Mouse (Mus musculus) urinary bladder, adult 18-20 months (tissue): Measurements from ENCODE around the gene Ocrl.
A peak's percentile ranks its signal among the peaks of the same experiment; 100 is the strongest.

Source experiments
- DNase-seq, 2 experiments: peaks; one replicate each; pipeline ENCODE4 v3.0.0; 2022; ENCODE audit warnings: low spot score in 2 of 2, mixed read lengths in 2 of 2

The Ocrl gene

GRCm38 (mm10) chrX:47912306-47912792 is at the start of gene Ocrl:
Ocrl (plus strand) TSS chrX:47912387.
- peak; percentile 49 to 63 for DNase-seq

- no peak for DNase-seq
Observed at GRCm38 (mm10) chrX:47880052-47880451, 32.1 kb upstream of the Ocrl start.

GRCm38 (mm10) chrX:47882813-47883212 is 29.4 kb upstream of the Ocrl start:
- no peak for DNase-seq

GRCm38 (mm10) chrX:47887401-47887800 is 24.8 kb upstream of the Ocrl start:
- DNase-seq, result no peak

GRCm38 (mm10) chrX:47891243-47891906 is 20.8 kb upstream of the Ocrl start:
- DNase-seq, result no peak

- DNase-seq, result peak in 1 of 2 experiments; percentile 16
Observed at GRCm38 (mm10) chrX:47891907-47892430, 20.2 kb upstream of the Ocrl start.

- no peak for DNase-seq
Observed at GRCm38 (mm10) chrX:47892431-47893024, 19.7 kb upstream of the Ocrl start, which contains the start of gene Smarca1. Smarca1 (minus strand) TSS chrX:47892974.

- no peak for DNase-seq
Observed at GRCm38 (mm10) chrX:47912904-47913542, 836 bp downstream of the Ocrl start.

GRCm38 (mm10) chrX:47913543-47913938 is 1.4 kb downstream of the Ocrl start:
- no peak for DNase-seq

- no peak for DNase-seq
Observed at GRCm38 (mm10) chrX:47916831-47917230, 4.6 kb downstream of the Ocrl start.

GRCm38 (mm10) chrX:47920541-47920940 is 8.4 kb downstream of the Ocrl start:
- DNase-seq, result no peak

- no peak for DNase-seq
Observed at GRCm38 (mm10) chrX:47927981-47928380, 15.8 kb downstream of the Ocrl start.

- peak in 1 of 2 experiments; percentile 6 for DNase-seq
Observed at GRCm38 (mm10) chrX:47930449-47930848, 18.3 kb downstream of the Ocrl start.

- no peak for DNase-seq
Observed at GRCm38 (mm10) chrX:47934352-47934751, 22.2 kb downstream of the Ocrl start.

GRCm38 (mm10) chrX:47936885-47937284 is 24.7 kb downstream of the Ocrl start:
- no peak for DNase-seq

- no peak for DNase-seq
Observed at GRCm38 (mm10) chrX:47937740-47938139, 25.6 kb downstream of the Ocrl start.

GRCm38 (mm10) chrX:47949729-47950128 is 37.5 kb downstream of the Ocrl start:
- no peak for DNase-seq

- no peak for DNase-seq
Observed at GRCm38 (mm10) chrX:47962579-47962978, 50.4 kb downstream of the Ocrl start.

- DNase-seq, result no peak
Observed at GRCm38 (mm10) chrX:47970371-47970770, 58.2 kb downstream of the Ocrl start.

- DNase-seq, result no peak
Observed at GRCm38 (mm10) chrX:47970864-47971263, 58.7 kb downstream of the Ocrl start.

GRCm38 (mm10) chrX:47971366-47972128 is 59.4 kb downstream of the Ocrl start:
- no peak for DNase-seq

- DNase-seq, result peak in 1 of 2 experiments; percentile 48
Observed at GRCm38 (mm10) chrX:47976551-47976950, 64.4 kb downstream of the Ocrl start.
